7 mouse cellular contexts compared by ENCODE assay signal in genomic region chr19:38837171-38837641, GRCm38 (mm10). TPM values are rescaled to one million over a fixed set of nuclear protein-coding genes. Genes with fewer than 3 reads are reported as not detected.
DNase-seq lines count a peak whose midpoint lies in the region; ATAC-seq lines count a peak whose summit lies in the region.

No protein-coding gene starts in this region.

- H3K27ac ChIP-seq in hindbrain, embryonic 12.5 days: peak overlapping the region; percentile 92

- H3K4me1 ChIP-seq in hindbrain, embryonic 12.5 days: peaks cover 6% of the 10 kb centered on the region; the same call in 1 of the 2 replicates

- H3K27me3 ChIP-seq in hindbrain, embryonic 12.5 days: no peaks in the 10 kb centered on the region

- peak overlapping the region; percentile 60 for H3K4me2 ChIP-seq in hindbrain, embryonic 12.5 days (replicated peaks)

- H3K4me3 ChIP-seq in hindbrain, embryonic 12.5 days: peak overlapping the region; percentile 89

- WGBS in hindbrain, embryonic 12.5 days: under 1% methylated on average over 51 of the region's 54 CpGs

- H3K36me3 ChIP-seq in hindbrain, embryonic 12.5 days: no peaks in the 10 kb centered on the region

- H3K9me3 ChIP-seq in hindbrain, embryonic 12.5 days (replicated peaks): no peaks in the 10 kb centered on the region

- H3K9ac ChIP-seq in hindbrain, embryonic 12.5 days: peak overlapping the region; percentile 87

- peak; percentile 90 to 91 for DNase-seq in cerebellum, postnatal 10 days
- DNase-seq in frontal cortex, postnatal 36 days (ENCODE audit: low spot score in 2 of 2): peak; percentile 17 to 21
- peak; percentile 26 to 31 for DNase-seq in layer of hippocampus, postnatal 25 days (ENCODE audit: extremely low spot score in 1 of 2, low spot score in 1 of 2)
- peak; percentile 75 for DNase-seq in lung, postnatal 36 days
- DNase-seq in right cerebral cortex, adult 18-20 months: peak; percentile 9

- peak; percentile 17 for ATAC-seq in activated CD4-positive, CD25-positive, alpha-beta regulatory T cell, adult 4 months
- ATAC-seq in hindbrain, embryonic 12.5 days (ENCODE audit: low FRiP score): peak; percentile 59

RNA-seq across cellular contexts. Expression of gene Tbc1d12, which starts 0.8 kb away (rescaled TPM):
- under 1 TPM; 0.74 to 0.99 TPM for polyA plus RNA-seq in activated CD4-positive, CD25-positive, alpha-beta regulatory T cell, adult 4 months (2017; shearing (Covaris generic))
- 5.6 and 6.1 TPM in 2 replicates for polyA plus RNA-seq in hindbrain, embryonic 12.5 days (2016; fragmentation: Nextera tagmentation; extraction: Ambion mirVana)
- total RNA-seq in layer of hippocampus, postnatal 25 days (2021): 10 to 100 TPM; 12.3 to 13.0 TPM

RNA-seq across cellular contexts. Expression of gene Noc3l, which starts 18.2 kb away (rescaled TPM):
- polyA plus RNA-seq in activated CD4-positive, CD25-positive, alpha-beta regulatory T cell, adult 4 months (2017; shearing (Covaris generic)): 1 to 10 TPM; 7.1 to 9.5 TPM
- 9.4 and 9.6 TPM in 2 replicates for polyA plus RNA-seq in hindbrain, embryonic 12.5 days (2016; fragmentation: Nextera tagmentation; extraction: Ambion mirVana)
- total RNA-seq in layer of hippocampus, postnatal 25 days (2021): 10 to 100 TPM; 13.7 to 13.8 TPM

Comparison
In these comparisons a context has a peak if more than half of its experiments do, and no peak if none do; other contexts are left out.
1. Peak in every context shown above with its lines: DNase-seq, ATAC-seq, H3K4me3 ChIP-seq and H3K27ac ChIP-seq.
2. DNase-seq: peak in every context shown above with its lines; median percentile 90 in cerebellum, postnatal 10 days; 75 in lung, postnatal 36 days; 28 in layer of hippocampus, postnatal 25 days; 19 in frontal cortex, postnatal 36 days; 9 in right cerebral cortex, adult 18-20 months.